8 mouse cellular contexts compared by ENCODE assay signal in genomic region chr5:112280151-112280550, GRCm38 (mm10). TPM values are rescaled to one million over a fixed set of nuclear protein-coding genes. Genes with fewer than 3 reads are reported as not detected.
DNase-seq lines count a peak whose midpoint lies in the region; ATAC-seq and TF ChIP-seq lines count a peak whose summit lies in the region.

No protein-coding gene starts in this region.

- H3K4me2 ChIP-seq in heart, embryonic 16.5 days (ENCODE audit: low read depth, low read length) = peak overlapping the region; percentile 39
- H3K4me2 ChIP-seq in myocyte (ENCODE audit: low read depth) = peak overlapping the region; percentile 99
- H3K4me2 ChIP-seq in forebrain, embryonic 16.5 days (ENCODE audit: low read length) = no peak overlapping the region

- no peak overlapping the region for H3K4me3 ChIP-seq in heart, embryonic 16.5 days (ENCODE audit: low read length)
- H3K4me3 ChIP-seq in myocyte = peak overlapping the region; percentile 84
- no peak overlapping the region for H3K4me3 ChIP-seq in forebrain, embryonic 16.5 days (replicated peaks; ENCODE audit: low read length)

- H3K36me3 ChIP-seq in heart, embryonic 16.5 days (ENCODE audit: control insufficient read depth, insufficient read depth) = no peaks in the 10 kb centered on the region
- H3K36me3 ChIP-seq in myocyte (ENCODE audit: control insufficient read depth, insufficient read depth) = no peaks in the 10 kb centered on the region
- no peaks in the 10 kb centered on the region for H3K36me3 ChIP-seq in forebrain, embryonic 16.5 days (ENCODE audit: control insufficient read depth, insufficient read depth)

- H3K4me1 ChIP-seq in heart, embryonic 16.5 days (ENCODE audit: control insufficient read depth, insufficient read depth, low read length) = peaks cover 60% of the 10 kb centered on the region
- peaks cover 17% of the 10 kb centered on the region for H3K4me1 ChIP-seq in forebrain, embryonic 16.5 days (replicated peaks; ENCODE audit: control insufficient read depth, insufficient read depth, low read length)

- H3K79me2 ChIP-seq in myocyte (ENCODE audit: control insufficient read depth, insufficient read depth) = peaks cover 77% of the 10 kb centered on the region

- 63% methylated on average over 7 of the region's 7 CpGs for WGBS in heart, embryonic 16.5 days
- 87% methylated on average over 7 of the region's 7 CpGs for WGBS in forebrain, embryonic 16.5 days

- H3K9ac ChIP-seq in heart, embryonic 16.5 days (ENCODE audit: low read length) = peak overlapping the region; percentile 47
- H3K9ac ChIP-seq in forebrain, embryonic 16.5 days (replicated peaks; ENCODE audit: low read depth, low read length) = no peak overlapping the region

- no peaks in the 10 kb centered on the region for H3K27me3 ChIP-seq in heart, embryonic 16.5 days (ENCODE audit: control insufficient read depth, insufficient read depth, low read length)
- H3K27me3 ChIP-seq in myocyte (ENCODE audit: control insufficient read depth, insufficient read depth, insufficient read length) = no peaks in the 10 kb centered on the region
- no peaks in the 10 kb centered on the region for H3K27me3 ChIP-seq in forebrain, embryonic 16.5 days (replicated peaks; ENCODE audit: control insufficient read depth, insufficient read depth, low read length)

- H3K9me3 ChIP-seq in heart, embryonic 16.5 days (replicated peaks; ENCODE audit: control insufficient read depth, low read length) = no peaks in the 10 kb centered on the region
- no peaks in the 10 kb centered on the region for H3K9me3 ChIP-seq in forebrain, embryonic 16.5 days (ENCODE audit: control insufficient read depth, low read length)

- peak overlapping the region; percentile 9 for H3ac ChIP-seq in myocyte (ENCODE audit: control insufficient read depth, insufficient read length)

- peak overlapping the region; percentile 43 for H3K27ac ChIP-seq in heart, embryonic 16.5 days (ENCODE audit: low read length)
- H3K27ac ChIP-seq in forebrain, embryonic 16.5 days (ENCODE audit: low read length) = no peak overlapping the region

- no peak for ATAC-seq in heart, embryonic 16.5 days (replicated peaks; ENCODE audit: extremely low read depth, insufficient read depth, low FRiP score)
- ATAC-seq in forebrain, embryonic 16.5 days = no peak

- TF ChIP-seq POLR2A in myocyte (IDR thresholded peaks at IDR 0.05; ENCODE audit: insufficient read length, low read depth) = no peak

- peak; percentile 46 for DNase-seq in adrenal gland, postnatal 10 days
- no peak for DNase-seq in adrenal gland, adult 18-20 months (ENCODE audit: low spot score in 2 of 2)
- peak; percentile 64 to 66 for DNase-seq in lung, adult 18-20 months
- no peak for DNase-seq in lung, postnatal 14 days
- DNase-seq in right cerebral cortex, postnatal 4 days = no peak

TF ChIP-seq in myocyte, 11 proteins besides CTCF, POLR2A, EP300 and RAD21:
- TF ChIP-seq MYOG (IDR thresholded peaks at IDR 0.05; ENCODE audit: control insufficient read depth in 1 of 3, insufficient read depth in 1 of 3, insufficient read length in 2 of 3, low read depth in 2 of 3) = no peak
- TF ChIP-seq TCF3 (IDR thresholded peaks at IDR 0.05; ENCODE audit: insufficient read length, low read depth) = no peak
- TF ChIP-seq TCF12 (IDR thresholded peaks at IDR 0.05; ENCODE audit: insufficient read depth, poor library complexity, severe bottlenecking) = no peak
- no peak for TF ChIP-seq MYOD1 (IDR thresholded peaks at IDR 0.05; ENCODE audit: control insufficient read depth in 1 of 3, insufficient read length in 2 of 3, low read depth in 2 of 3)
- TF ChIP-seq CEBPB (IDR thresholded peaks at IDR 0.05; ENCODE audit: insufficient read depth, poor library complexity, severe bottlenecking) = no peak
- no peak for TF ChIP-seq USF1 (IDR thresholded peaks at IDR 0.05; ENCODE audit: low read depth)
- TF ChIP-seq SRF (IDR thresholded peaks at IDR 0.05; ENCODE audit: control insufficient read depth, insufficient read length, low read depth) = no peak
- TF ChIP-seq MAX (IDR thresholded peaks at IDR 0.05; ENCODE audit: low read depth) = no peak
- TF ChIP-seq POLR2AphosphoS2 (IDR thresholded peaks at IDR 0.05; ENCODE audit: insufficient read length, low read depth) = no peak
- TF ChIP-seq REST (IDR thresholded peaks at IDR 0.05; ENCODE audit: insufficient read depth, insufficient read length) = no peak
- no peak for TF ChIP-seq E2F4 (IDR thresholded peaks at IDR 0.05; ENCODE audit: insufficient read depth)

RNA-seq across cellular contexts. Expression of gene Tpst2, which starts 3.7 kb away (rescaled TPM):
- 100 to 1,000 TPM; 116 to 169 TPM for total RNA-seq in adrenal gland, postnatal 10 days (2021)
- total RNA-seq in adrenal gland, adult 18-20 months (2021) = 100 to 1,000 TPM; 208 to 233 TPM
- 51.0 and 53.0 TPM in 2 replicates for polyA plus RNA-seq in heart, embryonic 16.5 days (2015; fragmentation: Nextera tagmentation; extraction: Ambion mirVana)
- polyA plus RNA-seq in myocyte (2012; fragmentation: generic; extraction: Trizol) = 94.7 TPM
- 27.9 and 30.2 TPM in 2 replicates for polyA plus RNA-seq in forebrain, embryonic 16.5 days (2015; fragmentation: Nextera tagmentation; extraction: Ambion mirVana)

RNA-seq across cellular contexts. Expression of gene Crybb1, which starts 24.5 kb away (rescaled TPM):
- 1 to 10 TPM; 1.4 to 2.2 TPM for total RNA-seq in adrenal gland, postnatal 10 days (2021)
- total RNA-seq in adrenal gland, adult 18-20 months (2021) = 1 to 10 TPM; 3.2 to 3.3 TPM
- 1.5 TPM in 2 replicates for polyA plus RNA-seq in heart, embryonic 16.5 days (2015; fragmentation: Nextera tagmentation; extraction: Ambion mirVana)
- polyA plus RNA-seq in myocyte (2012; fragmentation: generic; extraction: Trizol) = 0.36 TPM
- 4.6 and 5.8 TPM in 2 replicates for polyA plus RNA-seq in forebrain, embryonic 16.5 days (2015; fragmentation: Nextera tagmentation; extraction: Ambion mirVana)

RNA-seq across cellular contexts. Expression of gene Cryba4, which starts 27.8 kb away (rescaled TPM):
- 10 to 100 TPM in 1 of 2 experiments, 1 to 10 TPM in 1; 7.9 to 17.4 TPM for total RNA-seq in adrenal gland, postnatal 10 days (2021)
- 100 to 1,000 TPM in 1 of 2 experiments, 10 to 100 TPM in 1; 95.8 to 126 TPM for total RNA-seq in adrenal gland, adult 18-20 months (2021)
- 1.6 and 2.0 TPM in 2 replicates for polyA plus RNA-seq in heart, embryonic 16.5 days (2015; fragmentation: Nextera tagmentation; extraction: Ambion mirVana)
- polyA plus RNA-seq in myocyte (2012; fragmentation: generic; extraction: Trizol) = 2.8 TPM
- 0.75 and 1.4 TPM in 2 replicates for polyA plus RNA-seq in forebrain, embryonic 16.5 days (2015; fragmentation: Nextera tagmentation; extraction: Ambion mirVana)

RNA-seq across cellular contexts. Expression of gene Tfip11, which starts 46.0 kb away (rescaled TPM):
- 10 to 100 TPM; 28.4 to 32.3 TPM for total RNA-seq in adrenal gland, postnatal 10 days (2021)
- 10 to 100 TPM; 38.6 to 41.8 TPM for total RNA-seq in adrenal gland, adult 18-20 months (2021)
- polyA plus RNA-seq in heart, embryonic 16.5 days (2015; fragmentation: Nextera tagmentation; extraction: Ambion mirVana) = 19.1 and 20.1 TPM in 2 replicates
- 31.7 TPM for polyA plus RNA-seq in myocyte (2012; fragmentation: generic; extraction: Trizol)
- 34.7 and 36.7 TPM in 2 replicates for polyA plus RNA-seq in forebrain, embryonic 16.5 days (2015; fragmentation: Nextera tagmentation; extraction: Ambion mirVana)

Comparison
In these comparisons a context has a peak if more than half of its experiments do, and no peak if none do; other contexts are left out.
1. DNase-seq: peak in adrenal gland, postnatal 10 days (single experiment) and lung, adult 18-20 months (2 of 2); none in adrenal gland, adult 18-20 months (0 of 2), lung, postnatal 14 days (single experiment) and right cerebral cortex, postnatal 4 days (single experiment).